Mouse (Mus musculus) CD4-positive, CD25-positive, alpha-beta regulatory T cell, adult 4 months (primary cell): Measurements from ENCODE around the gene Gm9913. TPM values are rescaled to one million over a fixed set of nuclear protein-coding genes. Genes with fewer than 3 reads are reported as not detected.

Source experiments
- polyA plus RNA-seq, 2 experiments: library from polyadenylated mRNA; unstranded; fragments of 100-300 nt; shearing (Covaris generic); gene quantifications; one replicate each; pipeline ENCODE4 v1.2.1; 2017

Gene Gm9913
- polyA plus RNA-seq, 2 experiments from 2014 or later, result not detected

Other genes with a start within 250 kb of the Gm9913 start
- not detected for gene Fbn1, start 2.9 kb downstream of the Gm9913 start, polyA plus RNA-seq
- 1 to 10 TPM; 6.0 TPM for gene Cep152, start 120.0 kb downstream of the Gm9913 start, polyA plus RNA-seq
- 1 to 10 TPM; 4.5 to 7.5 TPM for gene Eid1, start 168.0 kb downstream of the Gm9913 start, polyA plus RNA-seq
- not detected for gene Shc4, start 219.1 kb downstream of the Gm9913 start, polyA plus RNA-seq